Mouse (Mus musculus) kidney, adult 18-20 months (tissue): ENCODE data around the gene Fhit.
"Not testable (repeated sequence)": the region's sequence is repeated elsewhere in the genome, so short reads cannot be mapped to it uniquely, and the experiment has no call there.

Source experiments
- DNase-seq: peaks from one replicate; pipeline ENCODE4 v3.0.0; 2021

Gene Fhit

GRCm38 (mm10) chr14:9896556-9896955, 1265.3 kb downstream of the Fhit start:
- DNase-seq = no peak

DNA sequence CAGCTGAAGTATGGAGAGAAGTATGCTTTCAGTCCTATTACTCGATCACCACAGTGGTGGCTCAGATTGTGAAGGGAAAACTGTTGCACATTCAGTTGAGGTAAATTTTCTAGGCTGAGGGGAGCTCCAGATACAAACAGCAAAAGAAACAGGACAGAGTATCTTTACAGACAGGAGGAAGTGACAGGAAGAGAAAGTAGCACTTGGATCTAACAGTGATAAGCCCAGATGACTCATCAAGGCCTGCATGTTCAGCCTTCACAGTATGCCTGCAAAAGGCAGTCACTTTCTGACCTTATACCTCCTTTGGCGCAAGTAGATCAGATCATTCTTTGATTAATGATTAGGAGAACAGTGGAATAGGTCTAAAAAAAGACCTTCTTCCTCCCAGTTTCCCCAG, 1309.8 kb downstream of the Fhit start:
- no peak for DNase-seq

- DNase-seq = no peak
These were observed 1329.5 kb downstream of the Fhit start for GRCm38 (mm10) chr14:9832290-9832689.

- not testable (repeated sequence) for DNase-seq
These were observed 1333.1 kb downstream of the Fhit start for GRCm38 (mm10) chr14:9828699-9829240.

- no peak for DNase-seq
These were observed 1345.9 kb downstream of the Fhit start for GRCm38 (mm10) chr14:9815963-9816362.

DNA sequence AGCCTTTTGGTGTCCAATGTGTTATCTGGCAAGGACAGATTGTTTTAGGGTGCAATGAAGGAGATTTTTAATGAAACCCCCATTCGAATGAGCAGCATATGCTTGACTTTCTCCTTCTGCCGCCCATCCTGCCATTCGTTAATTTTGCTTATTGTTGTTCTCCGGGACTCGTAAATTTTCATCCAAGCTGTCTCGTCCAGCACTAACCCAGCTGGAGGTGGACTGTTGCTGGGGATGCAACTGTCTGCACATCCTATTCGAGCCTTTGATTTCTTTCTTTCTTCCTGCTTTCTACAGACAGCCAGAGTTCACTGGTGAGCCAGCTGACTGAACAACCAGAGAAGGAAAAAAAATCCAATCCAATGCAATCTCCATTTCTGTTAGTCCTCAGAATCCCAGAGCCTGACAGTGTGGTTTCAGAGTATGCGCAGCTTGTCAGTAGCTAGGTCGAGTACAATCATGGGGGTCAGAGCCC, 1350.0 kb downstream of the Fhit start:
- DNase-seq = no peak

DNA sequence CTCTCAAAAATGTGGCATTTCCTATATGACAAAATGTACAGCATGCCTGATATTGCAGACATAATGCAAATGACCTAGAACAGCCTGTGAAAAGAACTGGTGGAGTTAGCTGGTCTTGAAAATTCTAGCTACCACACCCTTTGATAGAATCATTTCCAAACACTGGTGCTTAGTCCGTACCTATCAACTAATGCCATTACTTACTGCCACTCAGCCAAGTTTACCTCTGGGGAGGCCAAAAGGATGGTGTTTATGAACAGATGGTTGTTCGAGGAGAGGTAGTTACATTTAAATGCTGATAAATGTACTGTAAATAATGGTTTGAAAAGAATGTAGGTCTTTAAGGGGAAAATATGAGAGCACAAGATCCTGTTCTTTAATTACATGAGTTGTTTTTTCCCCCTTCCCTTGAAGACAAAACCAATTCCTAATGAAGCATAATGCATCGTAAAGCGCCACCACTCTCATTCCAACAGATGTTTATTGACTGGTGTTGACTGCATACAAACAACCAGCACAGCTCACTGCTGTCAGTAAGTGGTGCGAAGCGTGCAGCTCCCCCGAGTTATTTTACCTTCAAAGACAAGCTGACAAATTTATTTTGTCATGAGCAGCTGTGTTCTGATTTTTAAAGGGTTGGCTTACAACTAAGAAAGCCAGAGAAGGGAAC, 1350.5 kb downstream of the Fhit start:
- DNase-seq = no peak

DNA sequence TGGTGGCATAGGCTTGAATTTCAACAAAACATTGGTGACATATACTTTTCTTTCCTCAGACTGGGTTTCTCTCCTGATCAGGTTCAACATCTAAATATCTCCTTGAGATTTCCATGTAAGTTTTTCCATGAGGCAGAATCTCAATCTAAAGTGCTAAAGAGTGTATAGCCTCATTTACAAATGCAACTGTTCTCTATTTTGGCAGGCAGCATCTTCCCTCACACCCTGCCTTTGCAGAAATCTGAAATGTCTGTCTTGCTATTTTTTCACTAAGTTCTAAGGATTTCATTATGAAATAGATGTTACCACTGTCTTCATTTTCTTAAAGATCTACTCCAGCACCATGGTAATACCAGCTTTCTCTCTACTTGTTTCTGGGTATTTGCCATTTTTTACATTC, 1368.4 kb downstream of the Fhit start:
- DNase-seq = no peak

GRCm38 (mm10) chr14:9788402-9788950, 1373.4 kb downstream of the Fhit start:
- DNase-seq = no peak

DNA sequence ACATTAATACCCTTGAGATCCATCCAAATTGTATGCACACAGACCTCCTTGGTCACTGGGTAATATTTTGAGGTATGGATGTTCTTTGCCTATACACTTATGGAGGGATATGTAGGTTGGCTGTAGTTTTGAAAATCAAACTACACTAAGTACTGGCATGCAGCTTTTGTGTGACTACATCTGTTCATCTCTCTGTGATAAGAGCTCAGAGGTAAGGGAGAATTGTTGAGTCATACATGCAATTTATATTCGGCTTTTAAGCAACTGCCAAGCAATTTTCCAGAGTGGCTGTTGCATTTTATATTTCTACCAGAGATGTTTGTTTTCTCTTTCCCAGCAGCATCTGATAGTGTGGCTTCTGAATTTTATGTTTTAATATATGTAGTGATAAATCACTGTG, 1374.4 kb downstream of the Fhit start:
- DNase-seq = no peak

DNA sequence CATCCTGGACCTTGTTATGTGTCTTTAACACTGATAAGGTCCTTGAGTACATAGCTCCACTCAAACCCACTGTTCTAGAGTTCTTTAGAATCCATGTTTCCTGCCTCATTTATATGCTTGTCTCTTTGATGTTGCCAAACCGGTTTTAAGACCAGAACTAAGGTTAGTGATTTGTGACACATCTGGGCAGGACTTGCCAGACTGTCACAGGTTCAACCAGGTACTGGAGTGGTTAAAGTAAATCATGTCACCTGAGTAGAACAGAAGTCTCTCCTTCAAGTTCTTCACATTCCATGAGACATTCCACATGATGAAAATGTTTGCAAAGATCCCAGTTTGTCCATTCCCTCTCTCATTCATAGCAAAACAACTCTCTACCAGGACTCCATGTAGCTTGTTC, 1376.0 kb downstream of the Fhit start:
- DNase-seq = no peak

DNA sequence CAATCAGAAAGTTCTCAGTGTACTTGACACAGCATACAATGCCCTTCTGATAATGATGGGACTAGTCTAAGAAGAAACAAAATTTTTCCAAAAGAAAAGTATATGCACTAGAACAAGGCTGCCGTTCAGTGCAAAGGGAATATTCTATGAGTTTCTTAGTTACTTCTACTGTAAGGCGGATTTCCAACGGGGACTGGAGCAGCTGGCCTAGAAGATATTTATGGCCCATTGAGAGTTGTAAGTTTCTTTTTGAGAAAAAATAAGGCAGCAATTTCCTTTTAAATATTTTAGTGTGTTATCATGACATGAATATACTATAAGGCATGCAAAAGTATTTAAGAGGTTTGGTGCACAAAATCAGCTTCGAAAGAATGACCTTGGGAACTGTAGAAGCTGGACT, 1410.5 kb downstream of the Fhit start:
- no peak for DNase-seq

DNA sequence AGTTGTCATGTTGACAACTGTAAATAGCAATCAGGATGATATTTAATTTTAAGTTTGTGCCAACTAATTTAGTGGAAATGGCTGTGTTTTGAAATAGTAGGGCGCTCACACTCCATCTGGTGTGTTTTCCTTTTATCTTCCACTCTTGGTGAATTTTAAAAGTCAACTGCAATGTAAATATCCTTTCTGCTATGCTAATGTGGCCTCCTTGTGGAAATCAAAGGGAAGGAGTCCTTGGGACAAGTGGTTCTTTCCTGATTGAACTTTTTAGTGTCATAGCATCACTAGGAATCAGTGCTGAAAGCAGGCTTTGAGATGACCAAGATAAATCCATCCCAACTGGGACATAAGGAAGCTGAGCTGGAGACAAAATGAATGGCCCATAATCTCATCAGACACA, 1413.1 kb downstream of the Fhit start:
- DNase-seq = no peak

GRCm38 (mm10) chr14:9721917-9722472, 1439.8 kb downstream of the Fhit start:
- no peak for DNase-seq

- DNase-seq = no peak
These were observed 1463.2 kb downstream of the Fhit start for GRCm38 (mm10) chr14:9698621-9699020.

DNA sequence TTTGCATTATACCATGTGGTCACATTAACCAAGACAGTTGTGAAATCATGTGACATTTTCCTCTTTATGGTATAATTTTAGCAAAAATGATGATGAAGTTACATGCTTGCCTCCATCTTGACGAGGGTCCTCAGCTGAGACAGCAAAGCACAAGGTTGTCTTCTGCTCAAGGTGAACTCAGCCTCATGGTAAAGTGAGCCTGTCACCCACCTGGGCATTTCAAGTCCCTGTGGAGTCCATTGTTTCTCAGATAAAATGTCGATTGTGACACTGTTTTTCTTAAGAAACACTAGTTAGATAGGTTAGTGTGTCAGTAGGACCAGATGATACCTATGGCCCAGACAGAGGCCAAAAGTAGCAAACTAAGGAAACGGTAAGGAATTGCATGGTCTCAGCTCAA, 1464.7 kb downstream of the Fhit start:
- DNase-seq = no peak

DNA sequence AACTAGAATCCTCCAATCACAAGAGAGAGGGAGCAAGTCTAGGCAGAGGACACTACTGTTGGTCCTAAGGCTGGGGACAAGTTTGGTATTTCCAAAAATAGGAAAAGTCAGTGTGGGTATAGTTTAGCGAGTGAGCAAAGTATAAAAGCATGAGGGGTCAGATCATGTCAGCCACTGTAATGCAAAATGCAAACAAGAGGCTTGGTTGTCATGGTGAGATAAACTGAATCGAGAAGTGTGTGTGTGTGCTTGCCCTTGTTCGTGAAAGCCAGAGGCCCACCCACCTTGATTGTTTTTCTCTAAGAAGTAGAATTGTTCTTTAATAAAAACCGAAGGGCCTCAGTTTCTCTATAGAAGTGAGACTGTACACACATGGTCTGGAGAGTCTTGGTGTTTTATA, 1465.8 kb downstream of the Fhit start:
- no peak for DNase-seq

GRCm38 (mm10) chr14:9695217-9695690, 1466.6 kb downstream of the Fhit start:
- DNase-seq = no peak

GRCm38 (mm10) chr14:9688664-9689257, 1473.1 kb downstream of the Fhit start:
- no peak for DNase-seq

DNA sequence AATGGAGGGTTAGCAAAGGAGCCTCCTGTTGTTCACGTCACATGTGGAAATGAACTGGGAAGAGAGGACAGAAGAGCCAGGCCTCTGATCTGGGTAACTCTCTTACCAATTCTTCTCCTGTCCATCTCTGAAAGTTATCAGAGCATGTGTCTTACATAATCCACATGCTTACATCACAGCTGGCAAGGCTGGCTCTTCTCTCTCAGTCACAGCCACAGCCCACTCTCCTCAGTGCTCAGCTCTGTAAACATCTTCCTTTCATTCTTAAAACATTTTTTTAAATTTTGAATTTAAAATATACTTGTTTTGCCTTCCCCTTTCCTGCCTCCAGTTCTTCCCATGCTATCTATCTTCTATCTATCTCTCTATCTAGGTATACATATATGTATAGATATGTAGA, 1477.5 kb downstream of the Fhit start:
- no peak for DNase-seq

DNA sequence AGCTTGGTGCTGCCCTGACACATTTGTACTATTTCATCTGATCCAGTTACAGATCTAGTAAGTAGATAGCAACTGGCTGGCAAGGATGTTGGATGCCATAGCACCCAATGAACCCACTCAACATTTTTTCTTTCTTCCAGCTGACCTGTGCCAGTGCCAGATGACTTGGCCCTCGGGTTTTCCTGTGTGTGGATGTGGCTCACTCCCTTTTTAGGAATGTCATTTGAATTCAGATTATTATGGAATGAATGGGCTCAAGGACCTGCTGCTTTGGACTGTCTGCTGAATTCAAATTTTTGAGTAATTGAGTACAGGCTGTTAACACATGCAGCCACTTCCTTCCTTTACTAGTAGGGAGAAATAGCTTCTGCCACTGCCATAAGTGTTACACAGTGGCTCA, 1489.1 kb downstream of the Fhit start:
- DNase-seq = no peak

GRCm38 (mm10) chr14:9671776-9672175, 1490.1 kb downstream of the Fhit start:
- no peak for DNase-seq

- DNase-seq = no peak
These were observed 1492.1 kb downstream of the Fhit start for GRCm38 (mm10) chr14:9669766-9670165.

DNA sequence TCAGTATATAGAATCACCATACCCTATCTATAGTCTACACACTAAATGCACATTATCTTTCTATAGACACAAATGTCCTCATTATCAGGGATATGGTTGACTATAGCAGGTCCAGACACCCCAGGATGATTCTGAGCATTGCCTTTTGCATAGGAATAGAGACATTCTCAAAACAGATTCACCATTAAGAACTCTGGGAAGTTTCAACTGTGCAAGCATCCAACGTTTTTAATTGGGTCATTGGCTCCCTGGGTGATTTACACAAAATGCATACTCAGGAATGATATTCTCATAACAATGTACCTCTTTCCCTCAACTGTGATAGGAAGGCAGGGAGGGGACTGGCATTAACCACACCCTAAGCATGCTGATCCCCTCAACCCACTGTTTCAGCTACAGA, 1503.4 kb downstream of the Fhit start:
- DNase-seq = no peak
